Comparison of ENCODE assay signal across 9 mouse cellular contexts in genomic region chr5:66559591-66560175, GRCm38 (mm10). TPM values are rescaled to one million over a fixed set of nuclear protein-coding genes. Genes with fewer than 3 reads are reported as not detected.
DNase-seq lines count a peak whose midpoint lies in the region; ATAC-seq and TF ChIP-seq lines count a peak whose summit lies in the region.
"Had no signal": no experiment of that assay in that cellular context is flagged by ENCODE, and none has a peak within 500 bp of the region (broad histone marks: within the 10 kb centered on the region; RNA-seq: fewer than 3 reads in every experiment).

No protein-coding gene starts in this region.

- no peak overlapping the region for H3K4me3 ChIP-seq in limb, embryonic 12.5 days (replicated peaks)
- no peak overlapping the region for H3K4me3 ChIP-seq in limb, embryonic 10.5 days
- H3K4me3 ChIP-seq in cerebellum, adult 2 months (replicated peaks; ENCODE audit: insufficient read depth, low read depth, low read length): no peak overlapping the region
- no peak overlapping the region for H3K4me3 ChIP-seq in thymus, adult 2 months (ENCODE audit: control insufficient read depth, insufficient read depth, low read length)
- H3K4me3 ChIP-seq: liver, embryonic 15.5 days had no signal

- H3K4me2 ChIP-seq in limb, embryonic 12.5 days: no peak overlapping the region
- H3K4me2 ChIP-seq: liver, embryonic 15.5 days had no signal

- no peak for ATAC-seq in limb, embryonic 12.5 days (ENCODE audit: insufficient number of reproducible peaks, insufficient read depth, low FRiP score, low TSS enrichment, low read depth)

- 53% methylated on average over 8 of the region's 8 CpGs for WGBS in limb, embryonic 12.5 days
- WGBS in limb, embryonic 10.5 days: 63% methylated on average over 8 of the region's 8 CpGs
- WGBS in cerebellum, adult 2 months: 31% methylated on average over 8 of the region's 8 CpGs
- 54% methylated on average over 8 of the region's 8 CpGs for WGBS in thymus, adult 2 months

- no peaks in the 10 kb centered on the region for H3K36me3 ChIP-seq in limb, embryonic 12.5 days
- H3K36me3 ChIP-seq in limb, embryonic 10.5 days: no peaks in the 10 kb centered on the region
- H3K36me3 ChIP-seq in thymus, adult 2 months (ENCODE audit: control insufficient read depth, insufficient read depth, low read length): no peaks in the 10 kb centered on the region
- H3K36me3 ChIP-seq: liver, embryonic 15.5 days had no signal

- H3K9me3 ChIP-seq in limb, embryonic 12.5 days: no peaks in the 10 kb centered on the region
- H3K9me3 ChIP-seq in limb, embryonic 10.5 days (replicated peaks): no peaks in the 10 kb centered on the region
- H3K9me3 ChIP-seq: liver, embryonic 15.5 days had no signal

- intact Hi-C loops in heart, postnatal 36 days (cut with DNase I): loop anchor here (5.0 kb wide), 1 partner anchor 58 kb away; the partner anchor contains the start of gene Apbb2

- peaks cover 36% of the 10 kb centered on the region for H3K4me1 ChIP-seq in limb, embryonic 12.5 days (replicated peaks)
- H3K4me1 ChIP-seq in limb, embryonic 10.5 days: peaks cover 29% of the 10 kb centered on the region
- H3K4me1 ChIP-seq in cerebellum, adult 2 months (ENCODE audit: control insufficient read depth, insufficient read depth, low read length): peaks cover 14% of the 10 kb centered on the region; the same call in 1 of the 2 replicates
- peaks cover 5% of the 10 kb centered on the region; the same call in 1 of the 2 replicates for H3K4me1 ChIP-seq in thymus, adult 2 months (replicated peaks; ENCODE audit: control insufficient read depth, insufficient read depth, low read length)

- no peak for DNase-seq in limb, embryonic 10.5 days (ENCODE audit: low spot score)
- peak; percentile 64 to 78 for DNase-seq in cerebellum, adult 2 months
- DNase-seq in heart, postnatal 36 days: peak; percentile 41 to 47
- peak; percentile 68 for DNase-seq in lung, postnatal 25 days (ENCODE audit: low spot score)
- no peak for DNase-seq in left cerebral cortex, adult 18-20 months (ENCODE audit: low spot score in 2 of 2)
- no peak for DNase-seq in thymus, adult 2 months
- no peak for DNase-seq in spleen, postnatal 36 days (ENCODE audit: low spot score in 2 of 2)

- TF ChIP-seq POLR2A in cerebellum, adult 2 months (IDR thresholded peaks at IDR 0.05; ENCODE audit: borderline replicate concordance, insufficient read depth, low read length): no peak
- no peak for TF ChIP-seq POLR2A in thymus, adult 2 months (IDR thresholded peaks at IDR 0.05; ENCODE audit: control insufficient read depth, extremely low read depth, insufficient read depth, low read length, poor library complexity)

- no peak for TF ChIP-seq CTCF in cerebellum, adult 2 months (IDR thresholded peaks at IDR 0.05; ENCODE audit: borderline replicate concordance, insufficient read depth, low read depth, low read length)
- TF ChIP-seq CTCF in thymus, adult 2 months (IDR thresholded peaks at IDR 0.05; ENCODE audit: borderline replicate concordance, control insufficient read depth, extremely low read depth, insufficient read depth, low read length, poor library complexity): no peak

- H3K27me3 ChIP-seq in limb, embryonic 12.5 days: no peaks in the 10 kb centered on the region
- no peaks in the 10 kb centered on the region for H3K27me3 ChIP-seq in limb, embryonic 10.5 days (ENCODE audit: low read depth, poor library complexity, severe bottlenecking)
- H3K27me3 ChIP-seq in cerebellum, adult 2 months (ENCODE audit: control insufficient read depth, insufficient read depth, low read length): no peaks in the 10 kb centered on the region
- no peaks in the 10 kb centered on the region for H3K27me3 ChIP-seq in thymus, adult 2 months (ENCODE audit: control insufficient read depth, insufficient read depth, low read length)
- H3K27me3 ChIP-seq: liver, embryonic 15.5 days had no signal

- 0 out of 2 replicates have a peak overlapping the region, but pooled peaks have one; percentile 29 for H3K27ac ChIP-seq in limb, embryonic 12.5 days
- no peak overlapping the region for H3K27ac ChIP-seq in limb, embryonic 10.5 days
- peak overlapping the region; percentile 57 for H3K27ac ChIP-seq in cerebellum, adult 2 months (ENCODE audit: insufficient read depth, low read length)
- no peak overlapping the region for H3K27ac ChIP-seq in thymus, adult 2 months (ENCODE audit: control insufficient read depth, insufficient read depth, low read length)
- H3K27ac ChIP-seq: liver, embryonic 15.5 days had no signal

- H3K9ac ChIP-seq in limb, embryonic 12.5 days (replicated peaks): no peak overlapping the region
- H3K9ac ChIP-seq: liver, embryonic 15.5 days had no signal

RNA-seq across cellular contexts. Expression of gene Apbb2, which starts 58.9 kb away (rescaled TPM):
- polyA plus RNA-seq in limb, embryonic 12.5 days (2016; fragmentation: Nextera tagmentation; extraction: Ambion mirVana): 46.9 and 48.6 TPM in 2 replicates
- 26.6 and 37.3 TPM in 2 replicates for polyA plus RNA-seq in limb, embryonic 10.5 days (2016; fragmentation: Nextera tagmentation; extraction: Ambion mirVana)
- 34.7 and 36.1 TPM in 2 replicates for polyA plus RNA-seq in cerebellum, adult 2 months (2012; rRNA removed)
- 10 to 100 TPM; 37.3 to 52.7 TPM for total RNA-seq in heart, postnatal 36 days (2021)
- 10 to 100 TPM; 58.6 to 65.9 TPM for total RNA-seq in left cerebral cortex, adult 18-20 months (2021)
- 2.6 and 3.6 TPM in 2 replicates for polyA plus RNA-seq in thymus, adult 2 months (2012; rRNA removed)

Comparison
In these comparisons a context has a peak if more than half of its experiments do, and no peak if none do; other contexts are left out.
1. H3K27ac ChIP-seq: peak in limb, embryonic 12.5 days (single experiment) and cerebellum, adult 2 months (single experiment); none in limb, embryonic 10.5 days (single experiment) and thymus, adult 2 months (single experiment).
2. DNase-seq: peak in cerebellum, adult 2 months (2 of 2), heart, postnatal 36 days (2 of 2) and lung, postnatal 25 days (single experiment); none in limb, embryonic 10.5 days (single experiment), left cerebral cortex, adult 18-20 months (0 of 2), thymus, adult 2 months (single experiment) and spleen, postnatal 36 days (0 of 2).